15 mouse cellular contexts compared by ENCODE assay signal in the genomic region with DNA sequence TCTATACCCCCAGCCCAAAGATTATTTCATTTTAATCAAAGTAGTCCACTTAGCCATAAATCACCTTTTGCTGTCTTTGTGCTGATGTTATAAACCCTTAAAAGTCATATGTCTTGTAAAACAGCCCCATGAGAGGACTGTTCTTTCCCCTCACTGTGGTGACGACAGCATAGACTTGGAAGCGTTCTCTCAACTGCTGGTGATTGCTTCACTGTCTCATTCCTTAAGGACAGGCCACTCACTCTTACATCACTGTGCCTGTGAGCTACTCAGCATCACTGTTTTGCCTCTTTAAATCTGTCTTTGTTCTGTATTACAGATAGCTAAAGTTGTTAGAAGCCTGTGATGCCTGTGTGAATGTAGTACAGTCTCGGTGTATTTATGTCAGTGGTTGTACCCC. TPM values are rescaled to one million over a fixed set of nuclear protein-coding genes. Genes with fewer than 3 reads are reported as not detected.
DNase-seq lines count a peak whose midpoint lies in the region.
"Had no signal": no experiment of that assay in that cellular context is flagged by ENCODE, and none has a peak within 500 bp of the region (broad histone marks: within the 10 kb centered on the region; RNA-seq: fewer than 3 reads in every experiment).

No protein-coding gene starts in this region.

- peak; percentile 43 for DNase-seq in adrenal gland, adult 2 months
- DNase-seq in adrenal gland, postnatal 4 days (ENCODE audit: low spot score in 2 of 2): no peak
- DNase-seq in heart, adult 8-10 months (ENCODE audit: low spot score): peak; percentile 21
- DNase-seq in heart, postnatal 25 days (ENCODE audit: low spot score): no peak
- peak; percentile 17 for DNase-seq in lung, postnatal 10 days
- no peak for DNase-seq in lung, adult 18-20 months
- DNase-seq in adrenal gland, postnatal 36 days: peak; percentile 27 to 29
- no peak for DNase-seq in left cerebral cortex, postnatal 14 days (ENCODE audit: low spot score in 2 of 2)
- DNase-seq: cerebellum, adult 18-20 months; cerebellum, postnatal 14 days; kidney, adult 18-20 months; liver; thymus, postnatal 25 days had no signal

- intact Hi-C loops in heart, postnatal 25 days (cut with DNase I): loop anchor here (5.0 kb wide), 1 partner anchor 79 kb away; the partner anchor contains the start of gene Zfp148
- intact Hi-C loops in left cerebral cortex, postnatal 14 days (cut with DNase I): no loop called here

RNA-seq across cellular contexts. Expression of gene Slc12a8, which starts 55.7 kb away (rescaled TPM):
- under 1 TPM; 0.49 to 0.83 TPM for total RNA-seq in adrenal gland, adult 2 months (2021)
- 0.73 and 0.89 TPM in 2 replicates for polyA plus RNA-seq in adrenal gland, adult 2 months (2012; rRNA removed)
- total RNA-seq in adrenal gland, postnatal 4 days (2021): 1 to 10 TPM; 2.4 to 2.6 TPM
- total RNA-seq in heart, adult 8-10 months (2022): under 1 TPM; 0.34 to 0.72 (median 0.47) TPM
- under 1 TPM; 0.50 to 0.60 TPM for total RNA-seq in heart, postnatal 25 days (2021)
- total RNA-seq in adrenal gland, postnatal 36 days (2021): under 1 TPM; 0.76 to 0.93 TPM
- total RNA-seq in left cerebral cortex, postnatal 14 days (2021): 1 to 10 TPM in 1 of 2 experiments, under 1 TPM in 1; 0.82 to 1.0 TPM
- total RNA-seq: granulocyte monocyte progenitor cell, adult 5-6 weeks had no signal
- polyA plus RNA-seq: macrophage had no signal

Comparison
In these comparisons a context has a peak if more than half of its experiments do, and no peak if none do; other contexts are left out.
1. DNase-seq: peak in adrenal gland, adult 2 months (single experiment), heart, adult 8-10 months (single experiment), lung, postnatal 10 days (single experiment) and adrenal gland, postnatal 36 days (2 of 2); none in adrenal gland, postnatal 4 days (0 of 2), heart, postnatal 25 days (single experiment), lung, adult 18-20 months (0 of 2) and left cerebral cortex, postnatal 14 days (0 of 2).